Mouse (Mus musculus) cerebellum, adult 2 months (tissue): ENCODE measurements around the gene Hist1h1c. TPM values are rescaled to one million over a fixed set of nuclear protein-coding genes. Genes with fewer than 3 reads are reported as not detected.
A peak's percentile ranks its signal among the peaks of the same experiment; 100 is the strongest.
"Not testable (repeated sequence)": the region's sequence is repeated elsewhere in the genome, so short reads cannot be mapped to it uniquely, and the experiment has no call there.

Source experiments
- DNase-seq, 2 experiments: peaks; one replicate each; pipeline ENCODE4 v3.0.0; 2021
- H3K27ac ChIP-seq: fragments of 200-500 bp; 2 replicates; pipeline ENCODE4 v1.5.1; 2012; ENCODE audit warnings: low read length, control low read depth, inconsistent platforms; ENCODE audit not compliant: insufficient read depth
- H3K27me3 ChIP-seq: fragments of 200-500 bp; 2 replicates; pipeline ENCODE4 v1.6.1; 2012; ENCODE audit warnings: inconsistent platforms, mild to moderate bottlenecking, low read length, moderate library complexity; ENCODE audit not compliant: control insufficient read depth, insufficient read depth
- H3K4me1 ChIP-seq: fragments of 200-500 bp; 2 replicates; pipeline ENCODE4 v1.6.1; 2011; ENCODE audit warnings: low read length; ENCODE audit not compliant: control insufficient read depth, insufficient read depth
- H3K4me3 ChIP-seq: fragments of 200-500 bp; replicated peaks from 2 replicates; pipeline ENCODE3; 2011; ENCODE audit warnings: mild to moderate bottlenecking, low read depth, low read length, control low read depth; ENCODE audit not compliant: insufficient read depth
- CTCF ChIP-seq: fragments of 200-500 bp; IDR thresholded peaks from 2 replicates; pipeline ENCODE4 v1.5.1; 2011; ENCODE audit warnings: low read depth, mild to moderate bottlenecking, control low read depth, low read length, moderate library complexity, borderline replicate concordance; ENCODE audit not compliant: insufficient read depth
- POLR2A ChIP-seq: fragments of 200-500 bp; IDR thresholded peaks from 2 replicates; pipeline ENCODE4 v1.6.1; 2011; ENCODE audit warnings: low read length, control low read depth, borderline replicate concordance; ENCODE audit not compliant: insufficient read depth
- WGBS: fragments of 180-500 bp; shearing (Covaris S2); methylation state at CpG from one replicate; pipeline ENCODE4 v1.1.7; 2018; 5-methylcytosine and 5-hydroxymethylcytosine counted together
- polyA plus RNA-seq: library from polyadenylated mRNA; depleted of rRNA; stranded (reverse); fragments of >200 nt; gene quantifications from 2 replicates; pipeline ENCODE4 v1.2.3, GENCODE M21; 2012

Hist1h1c gene
- polyA plus RNA-seq, 1 experiment, result 34.6 TPM

DNA sequence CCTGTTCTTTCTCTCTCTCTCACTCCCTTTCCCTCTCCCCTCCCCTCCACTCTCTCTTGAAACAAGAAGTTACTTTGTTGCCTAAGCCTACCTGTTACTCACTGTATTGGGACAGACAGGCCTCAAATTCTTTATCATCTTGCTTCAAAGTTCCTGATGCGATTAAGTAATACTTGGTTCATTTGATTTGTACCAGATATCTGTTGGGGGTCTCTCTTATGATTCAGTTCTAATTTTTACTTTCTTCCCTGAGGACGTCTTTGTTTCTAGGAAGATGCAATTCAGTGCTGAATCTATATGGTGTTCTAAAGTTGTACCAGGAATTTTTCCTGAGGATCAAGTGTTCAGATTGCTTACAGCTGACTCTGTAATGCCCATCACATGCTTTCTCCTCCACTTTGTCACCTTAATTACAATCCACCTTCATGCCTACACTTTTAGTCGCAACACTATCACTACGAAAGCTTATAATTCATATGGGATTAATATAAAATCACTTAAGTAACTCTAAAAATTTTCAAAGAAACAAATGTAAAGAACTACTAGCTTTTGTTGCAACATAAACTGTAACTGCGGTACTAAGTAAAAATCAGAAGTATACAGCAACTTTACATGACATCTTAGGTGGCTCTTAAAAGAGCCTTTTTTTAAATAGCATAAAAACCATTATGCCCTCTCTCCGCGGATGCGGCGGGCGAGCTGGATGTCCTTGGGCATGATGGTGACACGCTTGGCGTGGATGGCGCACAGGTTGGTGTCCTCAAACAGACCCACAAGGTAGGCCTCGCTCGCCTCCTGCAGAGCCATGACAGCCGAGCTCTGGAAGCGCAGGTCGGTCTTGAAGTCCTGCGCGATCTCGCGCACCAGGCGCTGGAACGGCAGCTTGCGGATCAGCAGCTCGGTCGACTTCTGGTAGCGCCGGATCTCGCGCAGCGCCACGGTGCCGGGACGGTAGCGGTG, 6.1 kb downstream of the Hist1h1c start:
- H3K27me3 ChIP-seq, result no peaks in the 10 kb centered on the region
- TF ChIP-seq POLR2A (no peak), CTCF (no peak)
- no peaks in the 10 kb centered on the region for H3K4me1 ChIP-seq
- no peak overlapping the region for H3K4me3 ChIP-seq
- no peak overlapping the region for H3K27ac ChIP-seq
- WGBS, result 5% methylated on average over 22 of the region's 36 CpGs
- DNase-seq, result no peak

DNA sequence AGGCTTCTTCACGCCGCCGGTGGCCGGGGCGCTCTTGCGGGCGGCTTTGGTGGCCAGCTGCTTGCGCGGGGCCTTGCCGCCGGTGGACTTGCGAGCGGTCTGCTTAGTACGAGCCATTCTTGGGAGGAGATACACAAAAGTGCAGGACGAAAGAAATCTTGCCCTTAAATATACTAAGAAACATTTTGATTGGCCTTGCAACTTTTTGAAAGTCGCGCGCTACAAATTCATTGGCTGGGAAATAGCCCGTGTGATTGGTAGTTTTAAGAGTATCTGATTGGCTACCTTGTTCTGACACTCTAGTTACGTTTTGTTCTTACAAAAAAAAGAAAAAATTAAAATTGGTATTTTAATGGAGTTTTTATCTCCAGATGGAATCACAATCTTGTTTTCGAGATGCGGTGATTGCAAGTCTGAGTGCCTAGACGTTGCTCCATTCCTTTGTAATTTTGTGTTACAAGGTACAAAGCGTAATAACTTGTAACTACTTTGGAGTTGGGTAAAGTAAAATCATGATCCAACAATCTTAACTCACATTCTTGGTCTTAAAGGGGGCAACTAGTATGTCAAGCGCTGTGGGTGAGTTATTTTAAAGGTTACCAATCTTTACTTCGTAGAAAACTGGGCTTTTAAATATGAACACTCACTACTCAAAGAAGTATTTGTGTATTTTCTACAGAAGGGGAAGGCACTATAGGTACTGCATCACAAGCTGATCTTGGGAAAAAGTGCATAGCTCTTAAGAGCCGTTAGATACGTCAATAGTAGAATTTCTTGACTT, 7.0 kb downstream of the Hist1h1c start, which contains the start of gene Hist1h3c:
Hist1h3c (minus strand) TSS at position 222 of the 781 bp plus-strand sequence.
- WGBS, result 1% methylated on average over 28 of the region's 28 CpGs
- H3K27ac ChIP-seq, result peak within 1 kb of the TSS; percentile 86
- H3K4me1 ChIP-seq, result no peaks in the 10 kb centered on the region
- DNase-seq, result peak; percentile 82
- no peaks in the 10 kb centered on the region for H3K27me3 ChIP-seq
- no peak for TF ChIP-seq POLR2A
- TF ChIP-seq CTCF, result no peak
- peak within 1 kb of the TSS; percentile 58 for H3K4me3 ChIP-seq

DNA sequence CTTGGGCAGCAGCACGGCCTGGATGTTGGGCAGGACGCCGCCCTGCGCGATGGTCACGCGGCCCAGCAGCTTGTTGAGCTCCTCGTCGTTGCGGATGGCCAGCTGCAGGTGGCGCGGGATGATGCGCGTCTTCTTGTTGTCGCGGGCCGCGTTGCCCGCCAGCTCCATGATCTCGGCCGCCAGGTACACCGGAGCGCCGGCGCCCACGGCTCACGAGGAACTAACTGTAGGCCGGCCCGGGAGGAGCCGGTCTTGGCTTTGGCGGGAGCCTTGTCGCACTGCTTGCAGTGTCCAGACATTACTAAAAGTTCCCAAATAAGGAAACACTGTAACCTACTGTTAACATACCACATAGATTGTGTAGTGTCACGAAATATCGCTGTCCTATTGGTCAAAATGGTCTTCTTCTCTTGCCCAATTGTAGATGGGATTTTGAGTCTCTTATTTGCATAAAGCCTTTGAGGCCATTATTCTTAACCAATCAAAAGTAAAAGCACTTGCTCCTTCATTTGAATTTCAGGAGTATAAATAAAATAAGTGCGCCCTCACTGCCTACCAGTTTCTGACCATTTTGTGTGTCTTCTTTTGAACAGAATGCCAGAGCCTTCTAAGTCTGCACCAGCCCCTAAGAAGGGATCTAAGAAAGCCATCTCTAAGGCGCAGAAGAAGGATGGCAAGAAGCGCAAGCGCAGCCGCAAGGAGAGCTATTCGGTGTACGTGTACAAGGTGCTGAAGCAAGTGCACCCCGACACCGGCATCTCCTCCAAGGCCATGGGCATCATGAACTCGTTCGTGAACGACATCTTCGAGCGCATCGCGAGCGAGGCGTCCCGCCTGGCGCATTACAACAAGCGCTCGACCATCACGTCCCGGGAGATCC, 7.8 kb downstream of the Hist1h1c start, which contains the start of gene Hist1h2bb:
Hist1h2bb (plus strand) TSS at position 534 of the 880 bp plus-strand sequence.
- WGBS, result under 1% methylated on average over 48 of the region's 58 CpGs
- TF ChIP-seq POLR2A, result peak; percentile 38; the same call in 1 of the 2 replicates
- not testable (repeated sequence) for H3K4me1 ChIP-seq, H3K27me3 ChIP-seq
- DNase-seq, result peak; percentile 84 to 93
- Histone ChIP-seq H3K4me3 (peak within 1 kb of the TSS; percentile 58), H3K27ac (peak within 1 kb of the TSS; percentile 86)

DNA sequence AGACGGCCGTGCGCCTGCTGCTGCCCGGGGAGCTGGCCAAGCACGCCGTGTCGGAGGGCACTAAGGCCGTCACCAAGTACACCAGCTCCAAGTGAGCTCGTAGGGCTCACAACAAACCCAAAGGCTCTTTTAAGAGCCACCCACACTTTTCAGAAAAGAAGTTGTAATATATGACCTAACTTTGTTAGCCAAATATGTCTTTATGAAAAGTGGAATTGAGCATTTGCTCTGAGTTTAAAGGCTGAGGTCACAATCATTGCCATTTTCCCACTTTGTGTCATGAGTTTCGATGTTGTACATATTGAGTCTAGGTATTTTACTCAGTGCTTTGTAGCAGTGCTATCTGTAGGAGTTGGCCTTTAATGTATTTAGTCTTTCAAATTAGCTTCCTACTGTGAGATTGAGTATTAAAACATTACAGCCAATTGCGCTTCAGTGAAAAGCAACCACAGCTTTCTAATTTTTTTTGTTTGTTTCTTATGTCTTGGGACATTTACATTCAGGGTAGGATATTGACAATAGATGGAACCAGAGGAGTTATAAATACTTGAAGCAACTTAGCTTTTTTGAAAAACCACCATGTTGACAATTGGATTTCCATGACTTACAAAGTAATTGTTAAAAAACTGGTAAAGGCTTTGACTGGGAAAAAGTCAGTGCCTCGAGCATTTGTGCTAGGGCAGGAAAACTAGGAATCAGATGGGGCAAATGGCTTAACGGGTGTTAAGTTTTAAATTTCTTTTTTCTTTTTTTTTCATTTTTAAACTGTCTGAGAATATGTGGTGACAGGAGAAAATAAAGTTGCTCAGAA, 8.7 kb downstream of the Hist1h1c start:
- Histone ChIP-seq H3K27me3 (no peaks in the 10 kb centered on the region), H3K4me3 (peak overlapping the region; percentile 19), H3K4me1 (no peaks in the 10 kb centered on the region), H3K27ac (peak overlapping the region; percentile 73)
- TF ChIP-seq POLR2A (no peak), CTCF (no peak)
- no peak for DNase-seq
- WGBS, result 5% methylated on average over 13 of the region's 13 CpGs

DNA sequence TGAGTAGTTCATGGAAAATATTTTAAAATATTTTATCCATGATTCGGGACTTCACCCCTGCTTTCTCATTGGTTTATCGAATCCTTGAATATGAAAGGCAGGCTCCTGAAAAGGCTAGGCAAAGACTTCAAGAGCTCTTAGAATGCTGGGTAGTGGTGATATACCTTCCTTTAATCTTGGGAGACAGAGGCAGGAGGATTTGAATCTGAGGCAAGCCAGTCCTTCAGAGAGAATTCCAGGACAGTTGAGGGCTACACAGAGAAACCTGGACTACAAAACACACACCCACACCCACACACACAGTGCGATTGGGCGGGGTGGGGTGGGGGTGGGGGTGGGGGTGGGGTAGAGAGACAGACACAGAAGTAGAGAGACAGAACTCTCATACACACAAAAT, 9.3 kb downstream of the Hist1h1c start:
- 5% methylated on average over 4 of the region's 4 CpGs for WGBS

DNA sequence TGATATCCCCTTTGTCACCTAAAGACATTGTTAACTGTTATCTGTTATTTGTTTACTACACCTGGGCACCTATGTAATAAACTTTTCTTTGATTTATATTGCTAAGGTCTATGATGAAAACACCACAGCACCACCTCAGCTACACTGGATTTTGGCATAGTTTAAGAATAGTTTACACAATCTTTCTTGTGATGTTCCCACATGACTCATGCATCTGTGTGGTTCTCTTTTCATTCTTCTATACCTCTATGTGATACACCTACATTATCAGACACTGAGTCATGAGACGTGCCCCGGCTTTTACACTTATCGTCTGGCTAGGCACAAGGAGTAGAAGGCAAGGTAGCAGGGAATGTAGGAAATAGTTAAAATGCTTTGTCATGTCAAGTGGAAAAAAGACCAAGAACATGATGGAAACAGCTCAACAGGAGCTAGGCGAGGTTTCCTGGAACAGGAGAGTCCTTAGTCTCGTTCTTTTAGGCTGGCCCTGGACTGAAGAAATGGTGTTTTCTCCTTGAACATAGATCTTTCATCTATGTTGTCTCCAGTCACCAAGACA, 11.0 kb downstream of the Hist1h1c start:
- H3K27ac ChIP-seq, result no peak overlapping the region
- H3K27me3 ChIP-seq, result no peaks in the 10 kb centered on the region
- WGBS, result 95% methylated on average over 5 of the region's 5 CpGs
- DNase-seq, result no peak
- no peaks in the 10 kb centered on the region for H3K4me1 ChIP-seq
- H3K4me3 ChIP-seq, result no peak overlapping the region
- TF ChIP-seq POLR2A, result no peak
- TF ChIP-seq CTCF, result no peak

More for the DNA sequence above, 9.3 kb downstream of the Hist1h1c start:
- TF ChIP-seq CTCF, result no peak
- no peak for TF ChIP-seq POLR2A
- H3K27me3 ChIP-seq, result no peaks in the 10 kb centered on the region
- H3K4me3 ChIP-seq, result no peak overlapping the region
- H3K27ac ChIP-seq, result no peak overlapping the region
- no peaks in the 10 kb centered on the region for H3K4me1 ChIP-seq
- DNase-seq, result no peak

DNA sequence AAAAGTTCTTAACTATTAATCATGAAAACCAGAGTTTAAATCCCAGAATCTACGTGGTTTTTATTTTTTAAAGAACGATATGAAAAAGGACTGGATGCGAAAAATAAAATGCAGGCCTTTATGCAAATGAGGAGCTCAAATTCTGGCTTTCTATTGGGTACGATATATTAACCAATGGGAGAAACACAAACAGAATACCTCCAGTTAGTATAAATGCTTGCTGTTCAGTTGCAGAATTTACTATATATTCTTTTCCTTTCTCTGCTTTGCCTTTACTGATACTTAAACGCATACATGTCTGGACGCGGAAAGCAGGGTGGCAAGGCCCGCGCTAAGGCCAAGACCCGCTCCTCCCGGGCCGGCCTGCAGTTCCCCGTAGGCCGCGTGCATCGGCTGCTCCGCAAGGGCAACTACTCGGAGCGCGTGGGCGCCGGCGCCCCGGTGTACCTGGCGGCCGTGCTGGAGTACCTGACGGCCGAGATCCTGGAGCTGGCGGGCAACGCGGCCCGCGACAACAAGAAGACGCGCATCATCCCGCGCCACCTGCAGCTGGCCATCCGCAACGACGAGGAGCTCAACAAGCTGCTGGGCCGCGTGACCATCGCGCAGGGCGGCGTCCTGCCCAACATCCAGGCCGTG, 12.3 kb downstream of the Hist1h1c start, which contains the start of gene Hist1h2ab:
Hist1h2ab (plus strand) TSS at position 288 of the 639 bp plus-strand sequence.
- DNase-seq, result peak; percentile 63 to 75

More for the DNA sequence above, 12.3 kb downstream of the Hist1h1c start, which contains the start of gene Hist1h2ab:
- 4% methylated on average over 34 of the region's 47 CpGs for WGBS
- H3K27me3 ChIP-seq, H3K4me1 ChIP-seq: not testable (repeated sequence)
- Histone ChIP-seq H3K4me3 (peak within 1 kb of the TSS; percentile 60), H3K27ac (peak within 1 kb of the TSS; percentile 23; the same call in 1 of the 2 replicates)
